Mouse (Mus musculus) heart, adult 11 months (tissue): ENCODE data around the gene Whrn.

Experiments
- DNase-seq: peaks from one replicate; pipeline ENCODE4 v3.0.0; 2022

Whrn gene

DNA sequence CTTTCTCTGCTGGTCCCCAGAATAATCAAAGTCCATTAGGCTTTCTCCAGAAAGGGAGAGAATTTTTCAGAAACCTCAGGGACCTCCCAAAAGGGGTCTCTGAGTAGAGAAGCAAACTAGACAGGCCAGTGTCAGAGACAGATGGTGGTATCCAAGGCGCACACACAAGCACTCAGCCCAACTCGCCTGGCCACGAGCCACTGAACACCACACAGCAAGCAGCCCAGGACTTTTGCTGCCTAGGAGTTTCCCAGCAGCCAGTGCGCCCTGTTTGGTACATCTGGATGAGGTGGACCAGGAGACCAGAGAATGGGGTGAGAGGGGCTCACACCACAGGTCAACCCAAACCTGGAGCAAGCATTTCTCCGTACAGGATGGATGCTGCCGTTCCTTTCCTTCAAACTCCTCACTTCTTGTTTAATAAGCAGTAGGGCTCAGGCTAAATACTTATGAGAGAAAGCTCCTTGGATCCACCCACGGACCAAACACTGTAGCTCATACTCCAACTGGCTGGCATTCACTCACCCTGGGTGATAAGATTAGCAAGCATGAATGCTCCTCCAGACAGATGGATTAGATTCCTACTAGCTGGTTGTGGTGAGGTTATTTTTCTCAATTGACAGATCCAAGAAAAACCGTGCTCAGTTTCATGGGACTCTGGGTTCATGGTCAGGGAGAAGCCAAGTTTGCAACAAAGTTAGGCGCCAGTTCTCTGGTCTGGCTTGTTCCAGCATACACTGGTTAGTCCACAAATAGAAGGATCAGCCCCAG is 2.3 kb downstream of the Whrn start:
- no peak for DNase-seq

DNA sequence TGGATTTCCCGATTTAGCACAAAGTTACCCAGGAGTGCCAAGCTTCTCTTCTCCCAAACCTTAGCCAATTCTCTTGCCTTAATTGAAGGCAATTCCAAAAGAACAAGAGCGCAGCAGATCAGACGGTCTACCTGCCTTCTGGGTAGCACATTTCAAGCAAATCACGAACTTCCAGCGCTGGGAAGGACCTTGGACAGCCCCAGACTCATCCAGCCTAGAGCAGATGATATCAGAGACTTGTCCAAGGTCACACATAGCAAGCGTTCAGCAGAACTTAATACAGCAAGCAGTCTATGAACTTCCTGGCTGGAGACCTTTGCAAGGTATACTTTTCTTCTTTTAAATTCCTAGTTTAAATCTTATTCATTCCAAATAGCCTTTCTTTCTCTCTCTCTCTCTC is 4.3 kb downstream of the Whrn start:
- DNase-seq, result no peak

DNA sequence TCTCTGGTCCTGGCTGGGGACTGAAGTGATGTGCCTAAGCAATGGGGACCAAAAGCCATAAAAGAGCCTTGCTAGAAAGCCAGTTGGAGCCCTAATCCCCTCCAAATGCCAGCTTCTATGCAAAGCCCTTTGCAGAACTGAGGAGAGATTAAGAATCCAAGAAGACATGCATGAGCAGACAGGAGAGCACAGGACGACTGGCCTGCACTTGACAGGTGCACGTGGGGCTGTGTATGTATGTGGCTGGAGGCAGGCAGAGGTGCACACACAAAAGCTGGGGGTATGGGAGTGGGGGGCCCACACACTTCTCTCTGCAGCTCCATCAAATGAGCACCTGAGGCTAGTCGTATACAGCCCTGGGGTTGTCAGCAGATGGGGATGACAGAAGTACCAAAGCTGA is 5.6 kb downstream of the Whrn start:
- no peak for DNase-seq

DNA sequence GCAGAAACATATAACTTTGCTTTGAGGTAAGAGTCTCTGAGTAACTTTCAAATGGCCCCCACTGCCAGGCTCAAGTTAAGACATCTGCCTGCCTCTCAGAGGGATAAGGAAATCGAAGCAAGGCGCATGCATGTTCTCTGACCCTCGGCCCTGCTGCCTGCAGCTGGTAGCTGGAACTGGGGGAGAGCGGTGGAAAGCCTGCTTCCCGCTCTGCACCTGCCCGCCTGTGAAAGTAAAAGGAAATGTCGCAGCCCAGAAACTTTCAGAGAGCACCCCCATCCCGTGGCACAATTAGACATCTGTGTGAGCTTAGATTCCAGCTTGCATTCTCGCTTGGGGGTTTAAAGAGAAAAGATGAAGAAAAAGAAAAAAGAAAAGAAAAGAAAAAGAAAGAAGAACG is 6.1 kb downstream of the Whrn start:
- no peak for DNase-seq

DNA sequence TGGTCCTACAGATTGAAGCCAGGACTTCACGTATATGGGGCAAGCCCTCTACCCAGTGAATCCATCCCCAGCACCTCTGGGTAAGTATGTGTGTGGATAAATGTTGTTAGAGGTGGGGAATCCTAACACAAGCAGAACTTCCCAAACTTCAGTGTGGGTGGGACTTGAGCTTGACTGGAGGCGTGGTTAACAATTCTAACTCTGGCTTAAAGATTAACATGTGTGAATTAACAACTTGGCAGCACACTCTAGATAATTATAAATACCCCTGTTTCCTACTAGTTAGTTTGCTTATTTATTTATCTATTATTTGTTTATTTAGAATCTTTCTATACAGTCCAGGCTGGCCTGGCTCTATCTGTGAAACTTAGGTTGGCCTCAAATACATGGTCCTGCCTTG is 7.9 kb downstream of the Whrn start:
- no peak for DNase-seq

DNA sequence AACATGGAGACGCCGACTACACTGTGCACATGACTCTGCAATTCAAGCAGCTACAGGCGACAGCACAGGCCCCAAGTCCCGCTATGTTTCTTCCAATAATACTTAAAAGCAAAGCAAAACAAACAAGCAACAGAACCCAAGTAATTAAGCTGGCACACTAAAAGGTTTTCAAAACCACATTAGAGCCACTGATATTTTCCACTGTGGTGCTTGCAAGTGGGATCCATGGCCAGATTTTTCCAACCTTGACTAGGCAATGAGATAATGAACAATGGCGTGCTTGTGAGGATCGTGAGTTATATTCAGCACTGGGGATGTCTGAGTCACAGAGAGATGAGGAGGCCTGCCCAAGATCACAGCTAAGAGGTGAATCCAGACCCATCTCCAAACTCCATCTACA is 8.5 kb downstream of the Whrn start:
- no peak for DNase-seq

DNA sequence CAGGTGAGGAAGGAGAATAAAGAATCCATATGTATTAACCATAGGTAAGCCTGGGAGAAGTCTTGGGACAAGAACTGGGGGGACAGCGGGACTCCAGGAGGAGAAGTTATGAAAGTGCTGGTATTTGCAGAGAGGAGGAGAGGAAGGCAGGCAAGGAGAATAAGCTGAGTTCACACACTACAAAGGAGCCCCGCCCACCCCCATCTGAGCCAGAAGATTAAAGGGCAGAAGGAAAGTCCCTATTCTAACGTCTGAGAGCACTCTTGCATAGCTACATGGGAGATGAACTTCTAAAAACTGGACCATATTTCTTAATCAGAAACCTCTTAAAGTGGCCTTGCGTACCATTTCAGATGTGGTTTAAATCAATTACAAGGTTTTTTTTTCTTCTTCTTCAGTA is 9.3 kb downstream of the Whrn start:
- no peak for DNase-seq

DNA sequence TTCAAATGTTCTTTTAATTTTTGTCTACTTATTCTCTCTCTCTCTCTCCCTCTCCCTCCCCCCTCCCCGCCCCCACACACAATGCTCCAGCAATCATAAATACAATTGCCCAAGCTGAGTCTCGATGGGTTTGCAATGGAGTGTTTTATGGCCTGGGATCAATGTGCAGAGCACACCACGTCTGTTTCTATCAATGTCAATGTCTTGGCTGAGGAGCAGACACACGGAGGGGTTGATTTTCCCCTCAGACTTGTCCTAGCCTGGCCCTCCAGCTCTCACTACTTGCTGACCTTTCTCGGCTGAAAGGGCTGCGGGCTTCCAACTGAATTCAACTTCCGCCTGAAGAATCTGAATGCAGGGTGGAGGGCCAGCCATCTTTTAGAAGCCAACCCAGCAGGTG is 12.1 kb downstream of the Whrn start:
- DNase-seq, result no peak

DNA sequence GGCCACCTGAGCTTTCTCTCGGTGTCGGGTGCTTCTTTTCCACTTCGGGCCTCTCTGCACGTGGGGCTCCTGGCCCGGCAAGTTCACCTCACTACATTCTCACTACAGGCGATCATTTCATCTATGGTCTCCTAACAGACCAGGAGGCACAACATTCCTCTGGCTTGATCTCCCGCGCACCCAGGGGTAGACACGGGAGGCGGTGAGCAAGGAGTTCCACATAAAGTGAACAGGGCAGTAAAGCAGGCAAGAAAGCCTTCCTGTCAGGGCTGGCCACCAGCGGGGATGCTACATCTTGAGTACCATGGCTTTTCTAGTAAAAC is 15.0 kb downstream of the Whrn start:
- peak; percentile 89 for DNase-seq

DNA sequence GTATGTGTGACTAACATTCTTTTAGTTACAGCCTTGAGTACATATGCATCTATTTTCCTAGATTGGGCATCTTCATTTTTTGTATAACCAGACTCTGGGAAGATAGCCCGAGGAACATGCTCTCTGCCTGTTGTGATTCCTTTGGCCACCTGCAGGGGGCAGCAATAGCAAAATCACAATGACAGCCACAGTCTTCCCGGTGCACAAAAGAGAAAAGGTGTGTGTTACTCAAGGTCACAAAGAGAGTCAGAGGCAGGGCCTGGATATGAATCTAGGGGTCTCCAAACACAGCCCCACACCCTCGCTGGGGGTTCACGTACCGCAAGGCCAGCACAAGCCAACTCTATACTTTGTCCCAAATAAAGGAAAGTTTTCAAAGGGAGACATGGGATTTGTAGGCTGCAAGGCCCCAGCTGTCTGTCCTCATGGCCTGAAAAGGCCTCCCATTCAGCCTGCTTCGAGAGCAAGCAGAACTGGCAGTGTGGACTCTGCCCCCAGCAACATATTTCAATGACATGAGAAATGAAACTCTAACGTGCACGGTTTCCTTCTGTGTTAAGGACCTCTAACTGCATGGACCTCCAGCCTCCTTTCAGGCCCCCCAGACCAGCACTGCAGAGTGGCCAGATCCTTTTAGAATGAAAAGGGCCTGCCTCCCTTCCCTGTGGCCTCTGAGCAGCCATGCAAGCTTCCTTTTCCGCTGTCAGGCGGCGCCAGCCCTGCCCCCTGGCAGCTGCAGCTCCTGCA is 15.5 kb downstream of the Whrn start:
- DNase-seq, result no peak

DNA sequence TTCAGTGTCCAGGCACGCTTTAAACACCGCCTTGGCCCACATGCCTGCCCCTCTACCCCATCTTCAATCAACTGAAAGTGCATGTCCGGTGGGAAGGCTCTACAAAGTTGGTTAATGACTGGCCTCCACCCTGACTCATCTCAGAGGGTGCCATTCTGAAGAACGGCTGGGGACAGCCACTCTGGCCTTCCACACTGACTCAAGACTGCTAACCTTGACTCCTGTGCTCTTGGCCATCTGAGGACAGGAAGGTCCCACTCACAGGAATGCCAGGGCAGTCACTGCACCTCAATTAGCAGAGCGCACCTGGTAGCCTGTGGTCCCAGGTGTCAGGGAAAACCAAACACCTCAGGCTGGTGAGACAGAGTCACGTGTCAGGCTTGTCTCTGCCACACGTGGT is 17.8 kb downstream of the Whrn start:
- no peak for DNase-seq

DNA sequence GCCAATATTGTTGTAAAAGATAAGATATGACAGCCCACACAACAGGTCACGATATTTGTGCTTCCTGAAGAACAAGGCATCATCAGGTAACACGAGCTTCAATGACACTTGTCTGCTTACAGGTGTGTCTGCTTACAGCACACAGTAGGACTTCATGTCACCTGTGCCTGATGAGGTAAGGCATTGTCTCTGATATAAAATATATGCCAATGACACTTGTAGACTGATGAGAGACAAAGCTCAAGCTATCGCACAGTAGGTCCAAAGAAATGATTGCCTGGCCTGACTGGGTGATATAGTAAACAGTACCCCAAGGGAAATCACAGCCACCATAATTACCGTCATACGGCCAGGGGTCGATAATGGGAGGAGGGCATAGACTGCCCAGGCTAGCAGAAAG is 18.9 kb downstream of the Whrn start:
- DNase-seq, result no peak

DNA sequence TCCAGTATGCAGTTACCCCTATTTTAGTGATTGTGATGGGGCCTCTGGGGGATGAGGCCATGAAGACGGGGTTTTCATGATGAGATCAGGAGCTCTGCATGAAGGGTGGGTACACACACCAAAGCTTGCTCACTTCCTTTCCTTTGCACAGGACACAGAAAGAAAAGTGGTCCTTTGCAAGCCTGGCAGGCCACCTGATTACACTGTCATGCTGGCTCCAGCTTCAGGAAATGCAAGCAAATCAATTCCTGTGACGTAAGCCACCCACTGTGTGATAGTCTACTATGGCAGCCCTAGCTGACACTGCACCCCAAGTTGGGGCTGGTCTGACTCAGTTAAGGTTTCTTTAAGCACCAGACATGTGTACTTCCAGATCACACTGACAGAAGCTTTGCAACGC is 20.6 kb downstream of the Whrn start:
- no peak for DNase-seq

DNA sequence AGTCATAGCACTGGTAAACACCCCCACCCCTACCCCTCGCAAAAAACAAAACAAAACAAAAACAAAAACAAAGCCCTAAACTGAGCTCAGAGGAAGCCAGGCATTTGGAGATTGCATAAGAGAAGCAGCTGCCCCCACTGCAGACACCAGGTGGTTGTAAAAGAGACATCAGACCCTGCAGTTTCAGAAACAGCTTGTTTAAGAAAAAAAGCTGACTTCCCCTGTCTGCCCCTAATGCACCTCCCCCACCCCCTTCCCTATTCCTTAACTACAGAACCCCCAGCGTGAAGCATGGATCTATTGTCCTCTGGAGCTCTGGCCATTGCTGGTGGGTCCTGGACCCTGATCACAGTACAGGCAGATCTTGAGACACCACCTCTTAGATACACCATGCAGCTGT is 21.4 kb downstream of the Whrn start:
- no peak for DNase-seq

DNA sequence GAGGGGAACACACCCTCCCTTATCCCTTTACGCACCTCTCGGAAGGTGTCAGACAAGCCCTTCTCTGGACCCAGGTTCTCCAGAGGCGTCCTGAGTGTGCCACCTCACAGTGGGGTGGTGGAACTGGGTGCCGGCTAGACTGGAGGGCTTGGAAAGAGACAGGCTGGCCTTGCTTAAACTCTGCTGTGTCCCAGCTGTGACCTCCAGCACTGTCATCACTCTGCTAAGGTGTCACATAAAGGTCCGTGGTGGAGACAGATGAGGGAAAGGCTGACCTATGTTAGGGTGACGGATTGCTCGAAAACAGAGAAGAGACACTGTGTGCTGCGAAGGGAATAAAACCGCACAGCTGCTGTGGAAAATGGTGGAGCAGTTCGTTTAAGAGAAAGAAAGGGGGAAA is 28.5 kb downstream of the Whrn start:
- no peak for DNase-seq

DNA sequence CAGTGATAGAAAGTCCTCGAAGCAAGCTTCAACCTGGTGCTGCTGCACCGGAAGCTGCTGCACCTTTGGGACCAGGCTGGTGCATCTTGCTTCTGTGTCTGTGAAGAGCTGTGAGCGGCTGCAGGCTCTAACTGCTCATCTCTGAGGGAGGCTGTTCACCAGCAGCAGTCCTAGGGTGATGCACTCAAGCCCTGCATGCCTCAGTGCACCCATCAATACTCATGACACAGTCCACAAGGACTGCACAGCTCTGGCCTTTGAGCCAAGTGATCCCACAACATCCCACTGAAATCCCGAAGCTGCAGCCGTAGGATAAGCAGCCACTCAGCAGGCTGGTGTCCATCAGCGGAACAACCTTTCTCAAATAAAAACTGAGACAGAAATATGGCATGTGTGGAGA is 29.6 kb downstream of the Whrn start:
- DNase-seq, result no peak

DNA sequence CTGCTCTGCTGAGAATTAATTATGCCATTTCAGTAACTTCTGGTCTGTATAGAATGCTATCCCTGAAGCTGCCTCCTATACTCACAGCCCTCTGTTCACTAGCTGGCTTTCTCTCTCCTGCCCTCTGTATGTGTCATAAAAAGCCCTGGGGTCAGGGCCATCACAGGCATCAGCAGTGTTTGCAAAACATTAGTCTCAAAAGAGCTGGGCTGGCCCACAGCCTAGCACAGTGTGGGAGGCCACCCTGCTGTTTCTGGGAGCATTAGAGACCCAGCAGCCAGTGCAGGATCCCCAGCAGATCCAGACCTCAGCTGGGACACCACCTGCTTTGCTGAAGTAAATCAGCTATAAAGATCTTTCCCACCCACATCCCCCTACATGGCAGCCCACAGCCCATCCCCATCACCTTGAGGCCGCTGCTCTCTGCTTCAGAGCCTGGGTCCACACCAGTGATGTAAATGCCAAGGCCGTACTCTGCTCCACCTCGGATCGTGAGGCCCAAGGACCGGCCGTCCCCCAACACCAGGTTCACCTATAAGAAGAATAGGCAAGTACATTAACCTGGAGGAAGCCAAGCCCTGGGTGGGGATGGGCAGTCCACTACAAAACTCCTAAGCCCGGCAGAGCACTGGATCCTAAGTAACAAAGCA is 34.8 kb downstream of the Whrn start:
- no peak for DNase-seq

DNA sequence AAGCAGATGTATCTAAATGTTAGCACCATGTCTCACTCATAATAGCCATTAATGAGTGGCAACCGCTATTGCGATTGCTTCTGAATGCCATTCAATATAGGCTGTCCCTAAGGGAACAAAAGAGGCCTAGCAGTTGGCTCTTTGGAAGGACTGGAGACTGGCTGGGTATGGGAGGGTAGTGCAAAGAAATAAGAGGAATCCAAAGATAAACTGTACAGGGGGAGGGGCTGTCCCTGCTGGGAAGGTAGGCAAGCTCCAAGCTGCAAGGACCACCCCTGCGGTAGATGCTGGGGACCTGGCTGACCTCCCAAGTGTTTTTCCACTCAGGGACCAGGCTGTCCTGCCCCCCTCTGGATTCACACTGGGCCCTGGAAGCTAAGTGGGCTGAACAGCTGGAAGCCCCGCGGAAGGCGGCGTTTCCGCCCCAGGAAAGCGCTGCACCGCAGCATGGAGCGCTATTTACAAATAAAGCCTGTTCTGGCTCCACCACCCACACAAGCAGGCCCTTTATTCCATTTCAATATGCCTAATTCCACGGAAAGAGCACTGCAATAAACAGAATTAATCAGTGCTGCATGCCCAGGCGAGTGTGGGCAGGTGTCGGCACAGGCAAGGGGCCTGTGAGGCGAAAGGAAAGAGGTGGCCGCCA is 36.5 kb downstream of the Whrn start:
- no peak for DNase-seq

DNA sequence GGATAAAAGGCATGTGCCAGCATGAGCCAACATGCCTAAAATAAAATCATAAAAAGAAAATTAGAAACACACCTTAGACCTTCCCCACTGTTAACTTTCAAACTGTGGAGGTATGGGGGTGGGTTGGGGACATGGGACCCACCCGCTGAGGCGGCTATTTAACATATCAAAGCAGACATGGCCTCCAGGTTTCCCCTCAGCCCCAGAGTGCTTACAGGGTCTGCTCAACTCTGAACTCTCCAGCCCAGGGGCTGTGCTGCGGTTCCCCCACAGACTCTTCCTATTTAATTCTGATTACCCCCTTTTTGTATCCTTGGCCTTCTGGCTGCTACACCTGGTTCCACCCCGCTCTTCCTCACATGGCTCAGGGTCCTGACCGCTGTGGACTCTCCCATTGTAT is 39.2 kb downstream of the Whrn start:
- DNase-seq, result no peak

DNA sequence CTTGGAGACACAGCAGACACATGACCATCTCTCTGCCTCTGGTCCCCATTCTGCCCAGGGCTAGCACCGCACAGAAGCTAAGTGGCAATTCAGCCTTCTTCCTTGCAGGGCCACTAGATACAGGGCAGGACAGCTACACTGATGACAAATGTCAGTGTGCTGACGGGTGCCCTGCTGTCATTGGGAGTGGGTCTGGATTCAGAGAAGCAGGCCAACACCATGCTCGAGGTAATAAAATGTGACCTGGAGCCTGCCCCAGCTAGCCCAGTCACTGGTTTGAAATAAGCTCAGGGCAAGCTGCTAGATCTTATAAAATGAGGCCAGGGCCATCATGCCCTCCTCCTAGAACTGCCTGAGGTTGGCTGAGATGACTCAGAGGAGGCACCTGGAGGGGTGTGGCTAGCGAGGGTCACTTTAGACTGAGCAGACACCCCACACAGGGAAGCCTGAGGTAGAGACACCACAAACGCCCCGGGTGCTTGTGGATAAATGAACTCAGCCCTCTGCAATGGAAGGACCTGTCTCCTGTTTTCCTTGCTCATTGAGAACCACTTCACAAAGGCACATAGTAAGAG is 41.8 kb downstream of the Whrn start:
- no peak for DNase-seq

DNA sequence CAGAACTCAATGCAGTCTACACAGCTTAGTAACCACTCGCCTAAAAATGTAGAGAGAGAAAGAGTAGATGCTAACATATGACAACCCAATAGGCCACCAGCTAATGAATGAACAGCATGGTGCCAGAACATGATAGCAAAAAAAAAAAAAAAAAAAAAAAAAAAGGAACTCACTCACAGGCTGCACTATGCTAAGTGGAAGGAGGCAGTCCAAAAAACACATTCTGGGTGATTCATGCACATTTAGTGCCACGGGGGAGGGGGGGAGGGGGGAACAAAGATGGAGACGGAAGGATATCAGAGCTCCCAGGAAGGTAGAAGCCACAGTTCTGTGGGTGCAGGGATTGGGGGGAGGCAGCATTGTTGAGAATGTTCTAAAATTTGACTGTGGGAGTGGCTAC is 43.2 kb downstream of the Whrn start:
- no peak for DNase-seq

DNA sequence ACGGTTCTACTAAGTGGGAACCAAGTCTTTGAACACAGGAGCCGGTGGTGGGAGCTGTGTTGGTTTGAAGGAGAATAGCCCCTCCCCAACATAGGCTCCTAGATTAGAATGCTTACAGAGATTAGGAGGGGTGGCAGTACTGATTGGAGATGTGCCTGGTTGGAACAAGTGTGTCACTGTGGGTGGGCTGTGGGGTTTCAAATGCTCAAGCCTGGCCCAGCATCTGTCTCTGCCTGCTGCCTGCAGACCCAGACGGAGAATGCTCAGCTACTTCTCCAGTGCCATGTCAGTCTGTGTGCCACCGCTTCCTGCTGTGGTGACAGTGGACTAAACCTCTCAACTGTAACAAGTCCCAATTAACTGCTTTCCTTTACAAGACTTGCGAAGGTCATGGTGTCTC is 45.2 kb downstream of the Whrn start:
- no peak for DNase-seq

DNA sequence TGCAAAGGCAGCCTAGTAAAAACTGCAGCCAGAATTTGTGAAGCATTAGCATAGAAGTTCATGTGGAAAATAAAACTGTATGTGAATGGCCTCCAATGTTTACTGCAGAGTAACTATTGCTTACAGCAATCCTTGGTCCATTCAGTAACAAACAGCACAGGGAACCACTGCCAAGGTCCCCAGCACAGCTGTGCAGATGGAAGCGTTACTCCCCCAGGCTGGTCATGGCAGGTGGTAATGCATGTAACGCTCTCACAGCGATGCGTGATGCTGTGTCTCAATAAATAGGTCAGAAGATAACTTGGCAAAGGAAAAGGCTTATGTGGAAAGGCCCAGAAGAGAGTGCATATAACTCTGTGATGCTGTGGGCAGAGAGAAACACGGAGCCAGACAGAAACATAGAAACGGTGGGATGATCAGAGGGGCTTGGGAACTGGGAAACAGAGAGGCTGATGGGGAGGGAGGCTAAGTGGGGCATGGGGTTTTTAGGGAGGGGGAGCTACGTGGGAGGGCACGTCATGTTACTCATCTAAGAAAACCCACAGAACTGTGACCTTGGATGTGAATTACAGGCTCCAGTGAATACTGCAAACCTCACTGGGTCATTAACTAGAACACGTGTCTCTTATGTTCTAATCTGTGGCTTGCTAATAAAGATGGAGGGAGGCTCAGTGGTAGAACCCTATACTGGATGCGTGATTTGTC is 51.3 kb downstream of the Whrn start:
- DNase-seq, result no peak
